Mouse (Mus musculus) olfactory bulb, adult 2 months (tissue): ENCODE measurements at regions not wholly inside any gene's neighbourhood (a gene's known extent, or its start where the extent isn't known, plus 50 kb on each side); places are given as distances from the start of the nearest gene placed in this dataset.

ENCODE experiments used
- H3K27ac ChIP-seq: fragments of 200-500 bp; 2 replicates; pipeline ENCODE4 v1.5.1; 2012; ENCODE audit warnings: low read depth, low read length; ENCODE audit not compliant: insufficient read depth
- H3K4me1 ChIP-seq: fragments of 200-500 bp; 2 replicates; pipeline ENCODE4 v1.6.1; 2012; ENCODE audit warnings: low read length; ENCODE audit not compliant: control insufficient read depth, insufficient read depth
- H3K4me3 ChIP-seq: fragments of 200-500 bp; 2 replicates; pipeline ENCODE4 v1.5.1; 2012; ENCODE audit warnings: mild to moderate bottlenecking, low read depth, low read length, moderate library complexity; ENCODE audit not compliant: insufficient read depth
- CTCF ChIP-seq: fragments of 200-500 bp; IDR thresholded peaks from 2 replicates; pipeline ENCODE4 v1.5.1; 2012; ENCODE audit warnings: low read depth, mild to moderate bottlenecking, low read length, moderate library complexity; ENCODE audit not compliant: insufficient read depth
- POLR2A ChIP-seq: fragments of 200-500 bp; IDR thresholded peaks from 2 replicates; pipeline ENCODE4 v1.6.1; 2012; ENCODE audit warnings: mild to moderate bottlenecking, low read depth, low read length, moderate library complexity; ENCODE audit not compliant: insufficient read depth
- whole genome bisulfite sequencing: fragments of 180-500 bp; shearing (Covaris S2); methylation state at CpG from one replicate; pipeline ENCODE4 v1.1.7; 2018; 5-methylcytosine and 5-hydroxymethylcytosine counted together

DNA sequence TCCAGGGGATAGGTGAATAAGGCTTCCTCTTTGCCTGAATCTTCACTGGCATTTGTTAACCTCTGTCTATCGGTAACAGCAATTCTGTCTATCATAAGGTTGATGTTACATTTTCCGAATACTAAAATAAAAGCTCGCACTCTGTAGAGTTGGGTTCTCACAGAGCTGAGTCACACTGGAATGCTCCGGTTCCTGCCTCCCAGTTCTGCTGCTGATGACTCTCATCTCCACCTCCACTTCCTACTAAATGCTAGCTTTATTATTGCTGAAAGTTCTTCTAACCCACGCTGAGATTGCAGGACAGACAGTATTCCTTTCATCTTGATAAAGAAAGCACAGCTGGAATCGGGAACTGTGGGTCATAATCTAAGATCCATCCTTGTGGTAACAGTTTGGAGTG, 65.5 kb upstream of the Ssr3 start:
- Histone ChIP-seq H3K4me3 (no peak overlapping the region), H3K4me1 (peaks cover 6% of the 10 kb centered on the region), H3K27ac (peak overlapping the region; percentile 74; the same call in 1 of the 2 replicates)
- TF ChIP-seq CTCF: no peak
- no peak for TF ChIP-seq POLR2A
- WGBS: 39% methylated on average over 6 of the region's 6 CpGs

GRCm38 (mm10) chr3:65455597-65456284, 63.3 kb upstream of the Ssr3 start:
- Histone ChIP-seq H3K4me1 (peaks cover 6% of the 10 kb centered on the region), H3K27ac (no peak overlapping the region), H3K4me3 (no peak overlapping the region)
- WGBS: 33% methylated on average over 14 of the region's 14 CpGs
- TF ChIP-seq CTCF (no peak), POLR2A (no peak)

GRCm38 (mm10) chr3:65454301-65454700, 61.9 kb upstream of the Ssr3 start:
- H3K4me1 ChIP-seq: peaks cover 6% of the 10 kb centered on the region
- H3K4me3 ChIP-seq: no peak overlapping the region
- H3K27ac ChIP-seq: no peak overlapping the region
- no peak for TF ChIP-seq CTCF
- TF ChIP-seq POLR2A: no peak
- WGBS: 95% methylated on average over 7 of the region's 7 CpGs

- WGBS: 97% methylated on average over 1 of the region's 1 CpGs
- Histone ChIP-seq H3K4me3 (no peak overlapping the region), H3K27ac (no peak overlapping the region), H3K4me1 (no peaks in the 10 kb centered on the region)
- TF ChIP-seq POLR2A (no peak), CTCF (no peak)
These were observed 56.8 kb upstream of the Ssr3 start for GRCm38 (mm10) chr3:65449176-65449575.

DNA sequence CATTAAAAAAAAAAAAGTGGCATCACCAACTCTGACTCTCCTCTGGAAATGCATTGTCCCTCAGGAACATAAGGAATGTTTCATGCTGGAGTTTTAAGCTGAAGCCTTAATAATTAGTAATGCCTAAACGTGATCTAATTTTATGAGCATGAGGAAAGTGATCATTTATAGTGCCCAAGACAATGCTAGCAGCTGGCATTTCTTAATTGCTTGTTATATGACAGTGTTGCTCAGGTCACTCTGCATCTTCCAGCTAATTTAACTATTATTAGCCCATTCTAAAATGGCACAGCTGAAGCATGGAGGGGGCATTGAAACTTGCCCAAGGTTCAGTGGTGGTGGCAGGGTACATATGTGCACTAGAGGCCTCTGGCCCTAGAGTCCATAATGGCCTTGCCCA, 51.3 kb upstream of the Ssr3 start:
- Histone ChIP-seq H3K27ac (no peak overlapping the region), H3K4me3 (no peak overlapping the region), H3K4me1 (peaks cover 12% of the 10 kb centered on the region)
- WGBS: 46% methylated on average over 1 of the region's 1 CpGs
- no peak for TF ChIP-seq POLR2A
- no peak for TF ChIP-seq CTCF

GRCm38 (mm10) chr3:65442946-65443345, 50.5 kb upstream of the Ssr3 start:
- Histone ChIP-seq H3K27ac (no peak overlapping the region), H3K4me1 (peaks cover 12% of the 10 kb centered on the region), H3K4me3 (no peak overlapping the region)
- 62% methylated on average over 8 of the region's 8 CpGs for WGBS
- no peak for TF ChIP-seq CTCF
- TF ChIP-seq POLR2A: no peak

DNA sequence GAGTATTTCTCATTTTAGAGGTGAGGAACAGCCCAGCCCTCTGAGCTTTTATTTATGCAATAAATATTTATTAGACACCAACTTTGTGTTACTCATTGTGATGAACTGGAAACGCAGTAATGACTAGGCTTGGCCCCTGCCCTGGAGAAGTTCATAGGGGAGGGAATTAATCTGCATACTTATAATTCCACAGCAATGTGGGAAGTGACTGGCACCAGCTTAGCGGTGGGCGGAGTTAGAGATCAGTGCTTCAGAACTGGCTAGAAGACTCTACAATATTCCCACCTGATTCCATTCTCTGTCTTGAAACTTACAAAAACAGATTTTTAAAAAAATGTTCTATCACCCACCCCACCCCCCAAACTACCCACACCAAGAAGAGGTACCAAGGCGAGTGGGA, 49.8 kb upstream of the Ssr3 start:
- peaks cover 12% of the 10 kb centered on the region for H3K4me1 ChIP-seq
- TF ChIP-seq CTCF (no peak), POLR2A (no peak)
- no peak overlapping the region for H3K4me3 ChIP-seq
- WGBS: 50% methylated on average over 4 of the region's 4 CpGs
- peak overlapping the region; percentile 29; the same call in 1 of the 2 replicates for H3K27ac ChIP-seq
